Mouse (Mus musculus) lung, postnatal 0 days (tissue): ENCODE results near the gene Prss41.

ENCODE experiments used
- CTCF ChIP-seq: IDR thresholded peaks from 2 replicates; pipeline ENCODE4 v1.5.1; 2016; ENCODE audit warnings: antibody characterized with exemption, mild to moderate bottlenecking
- EP300 ChIP-seq: IDR thresholded peaks from 2 replicates; pipeline ENCODE4 v1.6.1; 2016; ENCODE audit warnings: antibody characterized with exemption, mild to moderate bottlenecking, control low read depth

- no peak for TF ChIP-seq CTCF
- TF ChIP-seq EP300: no peak
Measured at GRCm38 (mm10) chr17:23788973-23789372, 55.0 kb downstream of the Prss41 start.
